Mouse (Mus musculus) megakaryocyte, embryonic 14.5 days (primary cell): ENCODE results near the gene Ly9.

Experiments
- FLI1 ChIP-seq: IDR thresholded peaks from 2 replicates; pipeline ENCODE4 v1.6.1; 2012; ENCODE audit warnings: low read length, inconsistent platforms, mixed read lengths
- GATA1 ChIP-seq: IDR thresholded peaks from 3 replicates; pipeline ENCODE4 v1.6.1; 2012; ENCODE audit warnings: mixed read lengths, low read length, inconsistent platforms, borderline replicate concordance

DNA sequence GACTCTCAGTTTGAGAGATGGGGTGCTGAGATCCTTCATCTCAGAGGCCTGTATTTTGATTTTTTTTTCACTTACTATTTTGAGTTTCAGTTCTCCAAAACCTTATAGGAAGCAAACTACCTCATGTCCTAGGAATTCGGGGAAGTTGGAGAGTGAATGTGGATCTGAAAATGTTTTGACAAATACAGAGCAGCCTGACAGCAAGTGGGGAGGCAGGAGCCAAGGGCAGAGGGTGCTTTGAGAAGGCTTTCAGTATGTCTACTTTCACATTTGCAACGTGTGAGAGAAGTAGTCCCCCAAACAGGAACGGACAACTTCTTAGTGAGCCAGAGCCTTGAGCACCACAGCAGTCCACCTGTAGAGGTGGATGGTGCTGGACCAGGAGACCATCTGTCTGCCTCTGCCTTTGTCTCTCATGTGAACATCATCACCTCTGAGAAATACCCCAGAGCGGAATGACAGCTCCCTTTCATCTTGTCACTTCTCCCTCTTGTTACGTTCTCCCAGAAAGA is 39.3 kb upstream of the Ly9 start:
- TF ChIP-seq GATA1 = no peak
- TF ChIP-seq FLI1 = no peak
